Mouse (Mus musculus) c-Kit-positive CD71-positive TER-119-negative erythroid progenitor cells, embryonic 14.5 days (primary cell): ENCODE measurements around the gene Ropn1.
"Not testable (repeated sequence)": the region's sequence is repeated elsewhere in the genome, so short reads cannot be mapped to it uniquely, and the experiment has no call there.

Experiments used
- DNase-seq: peaks from one replicate; pipeline ENCODE4 v3.0.0-alpha.2; 2013; ENCODE audit warnings: low read depth

Ropn1 gene

DNA sequence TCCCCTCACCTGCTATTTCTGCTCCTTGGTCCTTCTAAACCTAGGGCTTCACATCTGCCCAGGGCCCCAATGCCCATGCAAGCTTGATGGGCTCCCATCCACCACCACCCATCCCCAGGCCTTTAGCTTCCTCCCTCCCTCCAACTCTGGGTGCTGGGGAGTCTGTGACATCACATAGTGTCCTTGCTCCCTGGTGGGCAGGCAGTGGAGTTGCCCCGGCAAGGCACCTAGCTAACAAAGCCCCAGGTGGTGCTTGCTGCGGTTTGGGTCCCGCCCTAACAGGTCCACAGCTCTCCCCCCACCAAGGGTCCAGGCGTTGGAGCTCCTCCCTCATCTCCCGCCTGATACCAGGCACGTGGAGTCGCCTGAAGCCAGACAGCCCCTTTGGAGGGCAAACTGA lies at the start of gene Ropn1:
Gene Ropn1, plus strand, starts transcription at position 301 of the 400 bp plus-strand sequence.
- no peak for DNase-seq

DNA sequence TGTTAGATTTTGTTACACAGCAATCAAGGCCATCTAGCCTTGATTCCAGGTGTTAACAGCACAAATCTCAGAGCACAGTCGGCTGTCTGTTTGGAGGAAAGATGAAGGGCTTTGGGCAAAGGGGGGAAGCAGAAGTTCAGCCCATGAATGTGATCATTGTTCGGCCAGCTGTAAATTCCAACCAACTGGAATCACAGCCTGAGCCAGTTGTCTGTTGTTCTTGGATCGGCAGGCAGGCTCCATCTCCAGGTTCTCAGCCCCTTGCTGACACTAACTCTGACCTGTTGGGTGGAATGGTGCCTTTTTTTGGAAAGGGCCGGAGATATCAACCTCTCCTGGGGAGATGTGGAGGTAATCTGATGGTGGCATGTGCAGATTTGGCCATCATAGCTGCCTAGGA lies 47.8 kb upstream of the Ropn1 start:
- no peak for DNase-seq

DNA sequence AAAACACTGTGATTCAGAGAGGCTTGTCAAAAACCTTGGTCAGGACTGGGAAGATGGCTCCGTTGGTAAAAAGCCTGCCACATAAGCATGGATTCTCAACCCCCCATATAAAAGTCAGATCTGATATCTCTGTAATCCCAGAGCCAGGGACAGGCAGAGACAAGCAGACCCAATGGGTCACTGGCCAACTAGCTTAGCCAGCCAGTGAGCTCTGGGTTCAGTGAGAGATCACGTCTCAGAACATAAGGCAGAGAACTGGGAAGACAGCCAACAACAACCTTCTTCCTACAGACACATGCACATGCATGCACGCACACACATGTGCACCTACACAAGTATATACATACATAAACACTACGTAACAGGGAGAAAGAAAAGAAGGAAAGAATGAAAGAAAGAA lies 46.6 kb upstream of the Ropn1 start:
- no peak for DNase-seq

DNA sequence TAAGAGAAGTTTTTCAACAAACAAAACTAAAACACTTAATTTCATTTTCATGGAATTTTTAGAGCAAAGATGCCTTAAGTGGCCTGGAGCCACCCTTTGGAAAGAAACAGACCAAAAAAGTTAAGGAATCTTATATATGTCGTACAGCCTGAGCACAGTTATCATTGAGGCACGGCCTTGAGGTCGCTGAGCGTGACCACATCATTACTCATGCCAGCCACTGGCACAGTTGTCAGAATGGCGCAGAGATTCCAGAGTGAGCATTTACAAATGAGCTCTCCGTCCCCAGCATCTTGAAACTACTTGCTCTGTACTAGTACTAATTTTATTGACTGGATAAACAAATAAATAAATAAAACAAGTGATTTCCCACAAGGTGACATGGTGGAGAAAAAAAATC lies 45.9 kb upstream of the Ropn1 start:
- no peak for DNase-seq

DNA sequence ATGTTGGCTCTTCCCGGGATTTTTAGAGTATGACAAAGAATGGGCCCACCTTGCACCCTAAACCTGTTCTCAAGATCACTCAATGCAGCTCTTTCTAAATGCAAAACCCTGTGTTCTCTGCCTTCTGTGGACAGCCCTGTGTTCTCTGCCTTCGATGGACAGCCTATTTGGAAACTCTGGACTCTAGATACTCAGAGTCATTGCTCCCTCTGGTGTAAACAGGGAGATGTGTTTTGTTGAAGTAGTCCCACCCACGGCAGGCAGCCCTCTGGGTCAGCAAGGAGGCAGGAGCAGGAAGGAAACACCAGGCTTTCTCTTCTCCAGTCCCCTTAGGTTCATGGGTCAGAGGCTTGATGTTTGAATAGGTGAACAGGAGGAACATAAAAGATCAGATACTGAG lies 44.0 kb upstream of the Ropn1 start:
- DNase-seq = no peak

DNA sequence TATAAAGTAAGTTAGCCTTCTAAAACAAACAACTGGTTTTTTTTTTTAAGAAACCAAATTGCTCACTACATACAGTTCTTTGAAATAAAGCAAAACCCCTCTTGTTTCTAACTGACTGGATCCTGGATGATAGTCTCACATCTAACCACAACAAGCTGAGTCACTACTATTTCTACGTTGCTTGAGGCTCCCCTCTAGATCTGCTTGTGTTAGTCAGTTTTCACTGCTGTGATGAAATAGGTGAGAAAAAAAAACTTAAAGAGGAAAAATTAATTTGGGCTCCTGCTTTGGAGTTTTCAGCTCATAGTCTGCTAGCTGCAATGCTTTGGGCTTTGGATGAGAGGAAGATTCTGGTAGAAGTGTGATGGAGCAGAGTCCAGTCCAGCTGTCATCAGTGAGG lies 39.6 kb upstream of the Ropn1 start:
- no peak for DNase-seq

DNA sequence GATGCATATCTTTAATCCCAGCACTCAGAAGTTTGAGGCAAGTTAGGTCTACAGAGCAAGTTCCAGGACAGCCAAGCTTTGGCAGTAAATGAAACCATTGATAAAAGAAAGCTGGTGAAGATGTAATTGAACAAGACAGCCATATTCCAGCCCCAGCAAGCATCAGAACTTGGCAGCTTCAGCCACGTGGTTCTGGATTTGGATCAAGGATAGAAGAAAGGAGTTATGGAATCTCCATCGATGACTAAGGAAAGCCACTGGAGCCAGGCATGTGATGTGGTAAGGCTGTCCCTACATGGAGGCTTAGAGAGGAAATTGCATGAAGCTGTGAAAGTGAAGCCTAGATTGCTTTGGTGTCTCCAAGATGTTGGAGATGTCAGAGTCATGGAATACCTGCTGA lies 35.7 kb upstream of the Ropn1 start:
- DNase-seq = no peak

DNA sequence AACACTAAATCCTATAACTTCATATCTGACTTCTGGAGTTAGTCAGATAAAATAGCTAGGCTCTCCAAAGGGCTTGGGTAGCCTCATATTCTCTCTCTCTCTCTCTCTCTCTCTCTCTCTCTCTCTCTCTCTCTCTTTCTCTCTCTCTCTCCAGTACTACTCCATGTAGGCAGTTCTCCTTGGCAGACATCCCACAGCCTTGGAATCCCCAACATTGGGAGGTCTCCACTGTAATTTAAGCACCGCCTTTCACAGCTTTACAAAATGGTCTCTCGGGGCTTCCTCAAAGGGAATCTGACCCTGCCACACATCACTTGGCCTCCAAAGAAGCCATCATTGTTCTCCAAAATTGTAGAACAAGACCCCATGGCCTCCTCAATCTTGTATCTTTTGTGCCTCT lies 22.1 kb upstream of the Ropn1 start:
- DNase-seq = no peak

DNA sequence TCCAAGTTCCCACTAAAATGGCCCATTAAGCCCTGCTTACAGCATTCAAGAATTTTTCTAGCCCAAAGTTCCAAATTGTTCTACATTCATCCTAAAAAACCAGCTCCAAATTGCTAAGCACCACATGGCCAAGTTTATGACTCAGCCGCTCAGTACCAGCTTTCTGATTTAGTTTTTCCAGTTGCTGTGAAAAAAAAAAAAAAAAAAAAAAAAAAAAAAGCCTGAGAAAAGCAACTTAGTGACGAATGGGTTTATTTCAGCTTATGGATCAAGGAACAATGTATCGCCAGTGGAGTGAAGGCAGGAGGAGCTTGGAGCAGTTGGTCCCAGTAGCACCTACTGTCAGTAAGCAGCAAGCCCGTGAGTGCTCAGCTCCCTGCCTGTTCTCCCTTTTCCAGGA lies 21.3 kb upstream of the Ropn1 start:
- DNase-seq = no peak

DNA sequence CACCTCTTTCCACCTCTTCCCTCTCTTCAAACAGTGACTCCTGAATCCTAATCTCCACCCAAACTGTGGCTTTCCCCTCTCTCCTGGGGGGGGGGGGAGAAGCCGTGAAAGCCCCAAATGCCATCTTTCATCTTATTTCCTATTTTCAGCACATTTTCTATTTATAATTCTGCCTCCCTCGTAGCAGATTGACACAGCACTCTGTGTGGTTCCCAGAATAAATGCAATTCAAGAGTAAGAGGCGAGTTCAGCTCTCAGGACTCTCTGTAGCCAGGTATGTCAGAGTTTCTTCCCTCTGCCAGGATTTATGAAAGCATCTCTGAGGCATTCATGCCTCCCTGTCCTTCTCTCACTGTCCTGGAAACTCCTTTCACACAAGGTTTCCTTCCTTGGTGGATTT lies 14.2 kb upstream of the Ropn1 start:
- DNase-seq = no peak

DNA sequence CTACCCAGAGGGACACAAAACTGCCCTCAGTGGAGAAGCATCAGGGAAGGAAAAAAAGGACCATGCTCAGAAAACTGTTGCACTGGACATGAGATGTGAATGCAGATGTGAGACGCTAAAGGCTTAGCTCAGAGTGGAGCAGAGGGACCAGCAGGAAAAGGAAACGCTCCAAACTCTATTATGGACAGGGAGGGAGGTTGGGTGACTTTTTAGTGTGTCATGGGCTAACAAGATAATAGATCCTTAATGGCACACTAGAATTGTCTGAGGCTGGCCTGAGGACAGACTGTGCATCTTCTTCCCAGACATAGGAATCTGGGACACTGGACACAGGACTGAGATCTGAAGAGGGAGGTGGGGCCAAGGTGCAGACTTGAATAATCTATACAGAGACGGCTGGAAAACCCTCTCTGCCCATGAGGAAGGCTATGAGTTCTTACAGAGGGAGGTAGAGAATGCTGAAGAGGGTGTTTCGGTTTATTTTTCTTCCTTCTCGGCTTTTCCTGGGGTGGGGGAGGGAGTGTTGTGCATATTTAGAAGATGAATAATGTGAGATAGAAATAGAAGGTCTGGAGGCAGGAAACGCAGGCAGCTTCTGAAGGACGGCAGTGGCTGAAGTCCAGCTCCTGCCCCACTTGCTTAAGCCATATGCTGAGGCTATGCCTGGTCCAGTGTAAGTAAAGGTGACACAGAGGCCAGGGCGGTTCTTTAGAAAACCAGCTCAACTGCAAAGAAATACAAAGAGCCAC lies 6.0 kb upstream of the Ropn1 start:
- no peak for DNase-seq

DNA sequence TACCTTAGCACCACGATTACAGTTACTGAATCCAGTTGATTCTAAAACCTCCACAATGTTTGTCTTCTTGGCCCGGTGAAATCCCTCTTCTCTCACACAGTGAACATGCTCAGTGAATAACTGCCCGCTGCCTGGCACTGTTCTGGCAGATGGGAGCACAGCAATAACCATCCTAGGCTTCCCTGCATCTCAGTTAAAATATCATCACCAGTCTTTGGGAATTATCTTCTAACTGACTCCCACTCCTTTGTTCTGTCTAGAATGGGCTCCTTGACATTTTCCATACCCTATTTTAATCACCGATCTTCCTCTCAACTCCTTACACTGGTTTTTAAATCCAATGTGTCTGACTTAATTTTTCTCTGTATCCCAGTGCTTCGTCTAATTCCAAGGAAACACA lies 3.3 kb downstream of the Ropn1 start:
- no peak for DNase-seq

DNA sequence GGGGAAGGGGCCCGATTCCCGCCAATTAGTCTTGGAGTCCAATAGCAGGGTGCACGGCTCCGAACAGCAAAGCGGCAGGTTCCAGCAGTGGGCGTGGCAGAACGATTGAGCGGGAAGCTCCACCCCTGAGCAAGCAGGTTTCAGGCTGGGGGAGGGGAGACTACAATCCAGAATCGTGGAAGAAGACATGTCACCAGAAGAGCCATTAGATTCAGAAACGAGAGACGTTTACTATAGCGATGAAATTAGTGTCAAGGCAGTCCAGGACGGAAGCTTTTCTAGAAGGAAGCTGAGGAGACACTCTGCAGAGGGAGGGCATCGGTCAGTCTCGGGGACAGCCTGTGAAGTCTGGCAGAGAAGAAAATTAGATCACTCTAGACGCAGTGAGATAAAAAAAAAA lies 7.8 kb downstream of the Ropn1 start:
- DNase-seq = not testable (repeated sequence)

DNA sequence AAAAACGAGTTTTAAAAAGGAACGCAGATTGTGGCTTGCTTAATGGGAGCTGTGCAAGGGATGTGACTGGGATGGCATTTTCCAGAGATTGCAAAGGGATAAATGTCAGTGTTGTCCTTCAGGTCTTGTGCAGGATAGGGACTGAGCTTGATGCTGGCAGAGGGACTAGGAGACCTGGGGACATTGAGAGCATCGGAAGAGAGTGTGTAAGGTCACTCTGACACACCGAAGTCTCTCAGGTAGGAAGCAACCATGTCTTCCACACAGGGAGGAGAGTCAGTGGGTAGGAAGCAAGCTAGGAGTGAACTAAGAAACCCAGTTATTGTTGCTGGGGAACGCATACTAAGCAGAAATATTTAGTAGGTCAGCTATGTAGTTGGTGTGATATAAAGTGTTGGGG lies 8.3 kb downstream of the Ropn1 start:
- no peak for DNase-seq

DNA sequence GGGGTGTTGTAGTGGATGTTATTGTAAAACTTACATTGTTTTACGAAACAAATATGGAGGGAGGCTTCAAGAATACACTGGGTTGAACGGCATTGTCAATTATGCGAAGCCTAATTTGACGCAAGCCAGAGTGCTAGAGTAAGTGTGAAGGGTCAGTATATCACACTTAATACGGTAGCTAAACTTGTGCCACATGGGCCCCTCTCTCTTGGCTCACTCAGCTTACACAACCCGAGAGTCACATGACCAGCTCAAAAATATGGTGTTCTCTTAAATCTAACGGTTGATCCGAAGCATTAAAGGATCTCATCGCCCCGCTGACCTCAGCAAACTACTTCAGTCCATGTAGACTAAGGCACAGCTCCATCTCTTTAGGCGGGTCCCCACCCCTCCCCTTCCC lies 8.7 kb downstream of the Ropn1 start:
- no peak for DNase-seq

DNA sequence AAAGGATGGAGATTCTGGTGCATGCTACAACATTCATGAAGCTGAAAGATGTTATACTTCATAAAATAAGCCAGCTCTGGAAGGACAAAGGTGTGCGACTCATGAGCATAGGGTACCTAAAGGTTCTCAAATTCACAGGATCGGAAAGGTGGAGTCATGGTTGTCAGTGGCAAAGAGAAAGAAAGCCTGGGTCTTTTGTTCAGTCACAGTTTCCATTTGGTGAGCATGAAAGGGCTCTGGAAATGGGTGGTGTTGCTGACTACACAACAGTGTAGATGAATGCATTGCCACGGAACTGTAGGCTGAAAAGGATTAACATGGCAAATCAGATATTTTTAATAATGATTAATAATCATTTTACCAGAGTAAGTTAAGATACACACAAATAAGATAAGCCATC lies 14.8 kb downstream of the Ropn1 start:
- DNase-seq = no peak

DNA sequence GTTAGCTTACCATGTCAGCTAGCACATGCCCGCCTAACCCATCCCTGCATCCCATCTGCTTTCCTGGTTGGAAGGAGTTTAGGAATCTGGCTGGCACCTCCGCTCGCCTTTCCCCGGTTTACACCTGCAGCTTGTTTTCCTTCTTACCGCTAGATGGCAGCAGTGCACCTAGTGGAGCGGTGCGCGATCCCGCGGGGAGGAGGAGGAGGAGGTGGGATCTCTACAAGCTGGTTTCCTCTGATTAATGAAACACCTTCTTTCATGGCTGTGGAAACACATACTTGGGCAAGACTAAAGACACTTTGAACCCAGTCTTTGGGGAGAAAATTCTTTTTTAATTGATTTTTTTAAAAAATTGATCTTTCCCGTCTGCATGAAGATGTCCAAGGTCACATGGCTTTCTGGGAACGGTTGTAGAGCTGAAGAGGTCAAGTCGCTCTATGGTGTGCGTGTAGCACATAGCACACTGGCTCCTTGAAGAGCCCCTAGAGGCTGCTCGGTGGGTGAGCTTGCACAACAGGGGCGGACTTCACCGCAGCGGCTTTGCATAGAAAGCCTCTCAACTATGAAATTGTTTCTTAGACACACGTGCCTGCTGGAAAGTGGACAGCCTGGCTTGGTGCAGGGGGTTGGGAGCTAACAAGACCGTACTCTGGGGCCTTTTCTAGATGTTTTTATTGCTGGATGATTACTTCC lies 17.5 kb downstream of the Ropn1 start:
- peak; percentile 54 for DNase-seq

DNA sequence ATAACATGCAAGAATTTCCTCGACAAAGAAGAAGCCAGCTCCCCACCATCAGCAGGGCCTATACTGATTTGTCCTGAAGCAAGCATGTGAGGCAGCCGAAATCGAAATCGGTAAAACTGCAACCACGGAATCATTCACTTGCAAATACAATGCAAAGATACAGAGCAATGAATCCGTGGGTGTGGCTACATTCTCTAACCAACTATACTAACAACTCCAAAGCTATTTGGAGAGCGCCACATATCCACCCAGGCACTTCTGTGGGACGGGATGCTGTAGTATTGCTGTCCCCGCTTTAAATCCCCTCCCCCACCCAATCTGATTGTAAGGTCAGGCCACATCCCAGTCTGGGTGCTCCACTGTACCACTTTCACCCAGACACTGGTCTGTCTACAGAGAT lies 18.6 kb downstream of the Ropn1 start:
- DNase-seq = no peak

DNA sequence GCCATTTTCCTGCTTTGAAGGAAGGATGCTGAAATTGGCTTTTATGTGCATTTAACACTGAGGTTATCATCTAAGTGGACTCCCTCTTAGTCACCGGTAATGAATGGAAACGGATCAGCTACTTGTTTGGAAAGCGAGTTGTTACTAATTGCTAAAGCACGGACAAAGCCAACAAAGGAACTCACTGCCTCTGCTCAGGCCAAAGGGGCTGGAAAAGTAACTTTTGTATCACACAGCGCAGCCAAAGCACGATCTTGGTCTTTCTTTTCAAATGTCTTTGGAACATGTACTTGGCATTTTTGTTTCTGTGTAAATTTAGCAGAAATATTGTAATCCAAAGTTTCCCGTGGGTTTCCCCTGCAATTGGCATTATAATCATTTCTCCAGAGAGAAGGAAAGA lies 22.2 kb downstream of the Ropn1 start:
- no peak for DNase-seq

DNA sequence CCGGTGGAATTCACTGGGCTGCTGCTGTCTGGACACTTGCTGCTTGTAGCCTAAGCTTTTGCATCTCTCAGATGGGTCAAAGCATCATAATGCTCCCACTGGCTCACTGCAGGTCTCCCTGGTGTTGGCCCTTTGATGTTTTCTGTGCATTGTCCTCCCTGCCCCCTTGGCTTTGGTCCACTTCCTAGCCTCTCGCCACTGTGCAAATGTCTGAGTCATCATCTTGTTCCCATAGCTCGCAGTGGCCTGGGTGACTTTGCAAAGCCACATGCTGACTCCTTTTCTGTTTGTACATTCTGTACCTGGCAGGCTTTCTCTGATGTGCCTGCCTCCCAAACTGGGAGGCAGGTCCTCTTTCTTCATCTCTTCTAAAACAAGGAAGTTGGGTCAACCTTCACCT lies 23.1 kb downstream of the Ropn1 start:
- no peak for DNase-seq

DNA sequence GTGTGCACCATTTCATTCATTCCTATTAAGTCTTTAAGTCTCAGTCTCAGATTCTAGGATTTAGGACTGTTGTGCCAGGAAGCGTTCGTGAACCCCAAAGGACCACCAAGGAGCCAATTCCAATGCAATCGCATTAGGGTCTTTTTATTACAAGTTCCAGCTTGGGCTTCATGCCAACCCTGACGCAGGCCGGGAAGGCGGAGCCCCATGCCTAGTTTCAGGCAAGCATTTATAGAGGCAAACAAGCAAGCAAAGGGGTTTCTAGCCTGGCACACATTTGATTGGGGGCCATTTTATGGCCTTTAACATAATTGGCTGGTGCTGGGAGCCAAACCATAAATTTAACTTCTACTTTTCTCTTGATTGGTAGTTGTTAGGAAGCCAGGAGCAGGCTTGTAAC lies 24.6 kb downstream of the Ropn1 start:
- DNase-seq = no peak

DNA sequence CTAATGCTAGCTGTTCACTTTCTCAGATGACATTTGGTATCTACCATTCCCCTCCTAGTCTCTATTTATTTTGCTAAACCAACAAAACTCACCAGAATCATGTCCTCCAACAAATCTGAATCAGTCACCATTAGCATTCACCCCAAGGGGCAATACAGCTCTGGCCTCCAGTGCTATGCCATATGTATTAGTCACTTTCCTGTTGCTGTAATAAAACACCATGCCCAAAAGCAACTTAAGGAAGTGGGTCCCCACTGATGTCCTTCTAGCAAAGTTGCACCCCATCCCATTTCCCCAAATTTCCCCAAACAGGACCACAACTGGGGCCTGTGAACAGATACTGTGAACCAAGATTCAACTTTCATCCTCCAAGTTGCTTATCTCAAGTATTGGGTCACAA lies 32.1 kb downstream of the Ropn1 start:
- no peak for DNase-seq

DNA sequence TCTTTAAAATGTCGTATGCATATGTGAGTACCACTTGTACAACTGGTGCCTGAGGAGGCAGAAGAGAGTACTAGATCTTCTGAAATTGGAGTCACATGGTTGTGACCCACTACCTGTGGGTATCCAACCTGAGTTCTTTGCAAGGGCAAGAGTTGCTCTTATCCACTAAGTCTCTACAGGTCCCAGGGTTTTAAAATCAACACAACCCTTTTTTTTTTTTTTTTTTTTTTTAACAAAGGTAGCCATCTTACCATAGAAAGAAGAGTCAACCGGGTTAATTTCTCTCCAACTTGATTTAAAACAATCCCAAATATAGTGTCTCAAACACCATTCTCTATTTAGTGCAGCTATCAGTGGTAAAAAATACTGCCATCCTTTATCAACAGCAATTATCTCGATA lies 40.2 kb downstream of the Ropn1 start:
- DNase-seq = no peak
